ENCODE assay signal across 22 mouse cellular contexts in the genomic region with DNA sequence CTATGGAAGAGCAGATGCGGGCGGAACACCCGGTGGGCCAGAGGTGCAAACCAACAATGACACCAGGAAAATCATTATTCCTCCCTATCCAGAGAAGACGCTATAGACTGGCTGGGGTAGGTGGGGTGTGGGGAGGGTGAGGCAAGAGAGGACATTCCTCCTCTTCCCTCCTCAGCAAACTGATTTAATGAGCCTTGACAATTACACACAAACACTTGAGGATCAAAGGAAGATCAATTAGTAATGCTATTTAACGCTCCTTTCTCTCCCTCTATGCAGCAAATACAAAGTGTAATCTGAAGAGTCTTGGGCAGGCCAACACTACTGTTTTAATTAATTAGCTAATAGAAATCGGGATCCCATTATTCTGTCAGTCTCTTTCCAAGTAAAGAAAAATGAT.
DNase-seq lines count a peak whose midpoint lies in the region; ATAC-seq and TF ChIP-seq lines count a peak whose summit lies in the region.
"Had no signal": no experiment of that assay in that cellular context is flagged by ENCODE, and none has a peak within 500 bp of the region (broad histone marks: within the 10 kb centered on the region; RNA-seq: fewer than 3 reads in every experiment).

No protein-coding gene starts in this region.

- TF ChIP-seq CTCF in brain, embryonic 14.5 days (IDR thresholded peaks at IDR 0.05; ENCODE audit: borderline replicate concordance, extremely low read depth, insufficient read depth, insufficient read length), result no peak

- TF ChIP-seq POLR2A in brain, embryonic 14.5 days (IDR thresholded peaks at IDR 0.05; ENCODE audit: borderline replicate concordance, extremely low read depth, insufficient read depth, insufficient read length, poor library complexity, severe bottlenecking), result no peak

- H3K4me1 ChIP-seq in forebrain, embryonic 13.5 days, result peaks cover 10% of the 10 kb centered on the region
- no peaks in the 10 kb centered on the region; the same call in 1 of the 2 replicates for H3K4me1 ChIP-seq in forebrain, embryonic 16.5 days (replicated peaks; ENCODE audit: control insufficient read depth, insufficient read depth, low read length)
- no peaks in the 10 kb centered on the region for H3K4me1 ChIP-seq in midbrain, embryonic 11.5 days (ENCODE audit: control insufficient read depth, insufficient read depth, low read length)
- H3K4me1 ChIP-seq in midbrain, embryonic 15.5 days, result peaks cover 4% of the 10 kb centered on the region; the same call in 1 of the 2 replicates
- no peaks in the 10 kb centered on the region for H3K4me1 ChIP-seq in neural tube, embryonic 14.5 days (ENCODE audit: control insufficient read depth, insufficient read depth, low read length)
- H3K4me1 ChIP-seq: embryonic facial prominence, embryonic 12.5 days; hindbrain, embryonic 15.5 days; intestine, embryonic 15.5 days; kidney, embryonic 15.5 days; limb, embryonic 12.5 days; liver, embryonic 12.5 days had no signal

- H3K36me3 ChIP-seq in forebrain, embryonic 13.5 days (ENCODE audit: poor library complexity, severe bottlenecking), result no peaks in the 10 kb centered on the region
- no peaks in the 10 kb centered on the region for H3K36me3 ChIP-seq in forebrain, embryonic 16.5 days (ENCODE audit: control insufficient read depth, insufficient read depth)
- H3K36me3 ChIP-seq in midbrain, embryonic 11.5 days (ENCODE audit: control insufficient read depth, insufficient read depth, low read length), result no peaks in the 10 kb centered on the region
- H3K36me3 ChIP-seq in midbrain, embryonic 15.5 days (replicated peaks), result no peaks in the 10 kb centered on the region
- no peaks in the 10 kb centered on the region for H3K36me3 ChIP-seq in neural tube, embryonic 14.5 days (ENCODE audit: control insufficient read depth, insufficient read depth, low read length)
- H3K36me3 ChIP-seq: embryonic facial prominence, embryonic 12.5 days; hindbrain, embryonic 15.5 days; intestine, embryonic 15.5 days; kidney, embryonic 15.5 days; limb, embryonic 12.5 days; liver, embryonic 12.5 days had no signal

- H3K9me3 ChIP-seq in forebrain, embryonic 13.5 days (replicated peaks), result no peaks in the 10 kb centered on the region
- no peaks in the 10 kb centered on the region for H3K9me3 ChIP-seq in forebrain, embryonic 16.5 days (ENCODE audit: control insufficient read depth, low read length)
- H3K9me3 ChIP-seq in midbrain, embryonic 11.5 days (ENCODE audit: control insufficient read depth, low read length), result no peaks in the 10 kb centered on the region
- no peaks in the 10 kb centered on the region for H3K9me3 ChIP-seq in midbrain, embryonic 15.5 days
- H3K9me3 ChIP-seq in neural tube, embryonic 14.5 days (ENCODE audit: control insufficient read depth, low read length), result no peaks in the 10 kb centered on the region
- H3K9me3 ChIP-seq: embryonic facial prominence, embryonic 12.5 days; hindbrain, embryonic 15.5 days; intestine, embryonic 15.5 days; kidney, embryonic 15.5 days; limb, embryonic 12.5 days; liver, embryonic 12.5 days had no signal

- H3K4me3 ChIP-seq in forebrain, embryonic 13.5 days, result no peak overlapping the region
- H3K4me3 ChIP-seq in forebrain, embryonic 16.5 days (replicated peaks; ENCODE audit: low read length), result no peak overlapping the region
- H3K4me3 ChIP-seq in midbrain, embryonic 11.5 days (ENCODE audit: low read depth, low read length), result no peak overlapping the region
- no peak overlapping the region for H3K4me3 ChIP-seq in midbrain, embryonic 15.5 days
- H3K4me3 ChIP-seq in neural tube, embryonic 14.5 days (ENCODE audit: low read depth, low read length), result no peak overlapping the region
- H3K4me3 ChIP-seq: embryonic facial prominence, embryonic 12.5 days; hindbrain, embryonic 15.5 days; intestine, embryonic 15.5 days; kidney, embryonic 15.5 days; limb, embryonic 12.5 days; liver, embryonic 12.5 days had no signal

- H3K9ac ChIP-seq in forebrain, embryonic 13.5 days, result no peak overlapping the region
- no peak overlapping the region for H3K9ac ChIP-seq in forebrain, embryonic 16.5 days (replicated peaks; ENCODE audit: low read depth, low read length)
- no peak overlapping the region for H3K9ac ChIP-seq in midbrain, embryonic 11.5 days (ENCODE audit: low read length)
- no peak overlapping the region for H3K9ac ChIP-seq in midbrain, embryonic 15.5 days
- no peak overlapping the region for H3K9ac ChIP-seq in neural tube, embryonic 14.5 days (replicated peaks; ENCODE audit: low read depth, low read length)
- H3K9ac ChIP-seq: embryonic facial prominence, embryonic 12.5 days; hindbrain, embryonic 15.5 days; intestine, embryonic 15.5 days; kidney, embryonic 15.5 days; limb, embryonic 12.5 days; liver, embryonic 12.5 days had no signal

- peak; percentile 75 for DNase-seq in midbrain, embryonic 11.5 days (ENCODE audit: low spot score, missing footprints)
- peak; percentile 76 for DNase-seq in brain, embryonic 14.5 days (ENCODE audit: low read depth)
- no peak for DNase-seq in cerebellum, adult 9-11 months
- DNase-seq: adrenal gland, postnatal 36 days; cerebellum, adult 11 months; cerebellum, postnatal 10 days; kidney, postnatal 4 days; lung, adult 18-20 months; lung, postnatal 10 days; right cerebral cortex, postnatal 25 days; spleen, adult 18-20 months had no signal

- no peak overlapping the region for H3K4me2 ChIP-seq in forebrain, embryonic 13.5 days
- H3K4me2 ChIP-seq in forebrain, embryonic 16.5 days (ENCODE audit: low read length), result no peak overlapping the region
- no peak overlapping the region for H3K4me2 ChIP-seq in midbrain, embryonic 11.5 days
- H3K4me2 ChIP-seq in midbrain, embryonic 15.5 days, result no peak overlapping the region
- H3K4me2 ChIP-seq in neural tube, embryonic 14.5 days (ENCODE audit: low read depth, low read length), result no peak overlapping the region
- H3K4me2 ChIP-seq: embryonic facial prominence, embryonic 12.5 days; hindbrain, embryonic 15.5 days; intestine, embryonic 15.5 days; kidney, embryonic 15.5 days; limb, embryonic 12.5 days; liver, embryonic 12.5 days had no signal

- WGBS in forebrain, embryonic 13.5 days, result 26% methylated on average over 6 of the region's 6 CpGs
- WGBS in forebrain, embryonic 16.5 days, result 27% methylated on average over 6 of the region's 6 CpGs
- 57% methylated on average over 6 of the region's 6 CpGs for WGBS in midbrain, embryonic 11.5 days
- 37% methylated on average over 6 of the region's 6 CpGs for WGBS in midbrain, embryonic 15.5 days
- 33% methylated on average over 6 of the region's 6 CpGs for WGBS in neural tube, embryonic 14.5 days

- no peak overlapping the region for H3K27ac ChIP-seq in forebrain, embryonic 13.5 days
- H3K27ac ChIP-seq in forebrain, embryonic 16.5 days (ENCODE audit: low read length), result no peak overlapping the region
- H3K27ac ChIP-seq in midbrain, embryonic 11.5 days (ENCODE audit: low read depth, low read length), result no peak overlapping the region
- H3K27ac ChIP-seq in midbrain, embryonic 15.5 days, result no peak overlapping the region
- H3K27ac ChIP-seq in neural tube, embryonic 14.5 days (ENCODE audit: low read depth, low read length), result no peak overlapping the region
- H3K27ac ChIP-seq: embryonic facial prominence, embryonic 12.5 days; hindbrain, embryonic 15.5 days; intestine, embryonic 15.5 days; kidney, embryonic 15.5 days; limb, embryonic 12.5 days; liver, embryonic 12.5 days had no signal

- H3K27me3 ChIP-seq in forebrain, embryonic 13.5 days, result no peaks in the 10 kb centered on the region
- no peaks in the 10 kb centered on the region for H3K27me3 ChIP-seq in forebrain, embryonic 16.5 days (replicated peaks; ENCODE audit: control insufficient read depth, insufficient read depth, low read length)
- H3K27me3 ChIP-seq in midbrain, embryonic 11.5 days (ENCODE audit: control insufficient read depth, insufficient read depth, low read length), result no peaks in the 10 kb centered on the region
- H3K27me3 ChIP-seq in midbrain, embryonic 15.5 days (replicated peaks), result no peaks in the 10 kb centered on the region
- H3K27me3 ChIP-seq in neural tube, embryonic 14.5 days (ENCODE audit: control insufficient read depth, insufficient read depth, low read length), result no peaks in the 10 kb centered on the region
- H3K27me3 ChIP-seq: embryonic facial prominence, embryonic 12.5 days; hindbrain, embryonic 15.5 days; intestine, embryonic 15.5 days; kidney, embryonic 15.5 days; limb, embryonic 12.5 days; liver, embryonic 12.5 days had no signal

- ATAC-seq in forebrain, embryonic 13.5 days, result peak; percentile 55; the same call in 1 of the 2 replicates
- no peak for ATAC-seq in forebrain, embryonic 16.5 days
- ATAC-seq in midbrain, embryonic 11.5 days (ENCODE audit: low FRiP score), result no peak
- no peak for ATAC-seq in midbrain, embryonic 15.5 days (replicated peaks)
- ATAC-seq in neural tube, embryonic 14.5 days (ENCODE audit: low read depth), result peak; percentile 56; the same call in 1 of the 2 replicates
- ATAC-seq: CD4-positive, CD25-positive, alpha-beta regulatory T cell, adult 4 months; intestine, embryonic 15.5 days; liver, embryonic 12.5 days had no signal

Comparison
In these comparisons a context has a peak if more than half of its experiments do, and no peak if none do; other contexts are left out.
1. ATAC-seq: peak in forebrain, embryonic 13.5 days (single experiment) and neural tube, embryonic 14.5 days (single experiment); none in forebrain, embryonic 16.5 days (single experiment), midbrain, embryonic 11.5 days (single experiment) and midbrain, embryonic 15.5 days (single experiment).